Mouse (Mus musculus) layer of hippocampus, adult 6 months (tissue): ENCODE results near the gene Ryk. TPM values are rescaled to one million over a fixed set of nuclear protein-coding genes. Genes with fewer than 3 reads are reported as not detected.

Experiments
- long read RNA-seq, 2 experiments: library from polyadenylated mRNA; unstranded; transcript quantifications; one replicate each; pipeline ENCODE4 v2.0.0; 2019 to 2020
- polyA plus RNA-seq: library from polyadenylated mRNA; unstranded; fragments of <200 nt; fragmentation: Nextera tagmentation; gene quantifications from 2 replicates; pipeline ENCODE4 v1.2.3, GENCODE M21; 2021

The Ryk gene
- 3.5 and 3.7 TPM in 2 replicates for polyA plus RNA-seq
- long read RNA-seq, experiment 1, partial matches to known transcripts: 11 of 14 reads
- long read RNA-seq, experiment 1, other reads (novel, unspliced or antisense): 2 of 14 reads
- long read RNA-seq, experiment 2, partial matches to known transcripts: 7 of 19 reads
- long read RNA-seq, experiment 2, other reads (novel, unspliced or antisense): 4 of 19 reads

GRCm38 (mm10) chr9:102834742-102835591, at the start of gene Ryk:
Gene Ryk, plus strand, starts transcription at chr9:102834917.

Other genes with a start within 250 kb of the Ryk start
- gene Anapc13, start 208.6 kb upstream of the Ryk start, polyA plus RNA-seq: 365 and 444 TPM in 2 replicates
- 19.5 and 23.3 TPM in 2 replicates for gene Cep63, start 208.4 kb upstream of the Ryk start, polyA plus RNA-seq
- 5.3 and 5.9 TPM in 2 replicates for gene Amotl2, start 118.2 kb upstream of the Ryk start, polyA plus RNA-seq
- 1.4 and 2.1 TPM in 2 replicates for gene Slco2a1, start 153.8 kb downstream of the Ryk start, polyA plus RNA-seq